Mouse (Mus musculus): ENCODE measurements at regions not wholly inside any gene's neighbourhood (a gene's known extent, or its start where the extent isn't known, plus 50 kb on each side); places are given as distances from the start of the nearest gene placed in this dataset.

DNA sequence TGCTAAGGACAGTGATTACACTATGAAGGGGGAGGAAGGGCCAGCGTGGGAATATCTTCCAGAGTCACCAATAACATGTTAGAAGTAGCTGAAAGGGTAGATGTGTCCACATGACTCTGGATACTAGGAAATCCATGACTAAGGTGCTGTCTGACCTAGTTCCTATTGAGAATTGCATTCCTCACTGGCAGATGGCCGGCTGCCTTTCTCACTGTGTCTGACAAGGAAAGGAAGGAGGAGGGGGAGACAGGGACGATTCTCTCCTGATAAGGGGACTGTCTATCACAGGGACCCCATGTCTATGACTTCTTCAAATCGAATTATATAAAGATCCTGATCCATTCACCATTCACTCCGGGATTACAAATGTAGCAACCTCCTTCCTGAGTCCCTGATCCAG, 289.9 kb downstream of the Zfp326 start:
- TF ChIP-seq POLR2A (IDR thresholded peaks at IDR 0.05; ENCODE audit: low read depth, low read length) (no peak), CTCF (IDR thresholded peaks at IDR 0.05; ENCODE audit: extremely low read depth, insufficient read depth, insufficient read length, insufficient replicate concordance) (no peak)

Data from spleen, adult 2 months (tissue).